In genomic region chr11:84525421-84526274, GRCm38 (mm10) we compare ENCODE assay signal across 8 mouse cellular contexts. TPM values are rescaled to one million over a fixed set of nuclear protein-coding genes. Genes with fewer than 3 reads are reported as not detected.
DNase-seq lines count a peak whose midpoint lies in the region; ATAC-seq and TF ChIP-seq lines count a peak whose summit lies in the region.

Lhx1 (minus strand) TSS chr11:84525535.

- ATAC-seq in intestine, postnatal 0 days: no peak
- ATAC-seq in midbrain, embryonic 11.5 days (ENCODE audit: low FRiP score): peak; percentile 91
- no peak for ATAC-seq in erythroblast, adult 5-6 weeks (replicated peaks; ENCODE audit: low FRiP score, poor library complexity, severe bottlenecking)

- H3K4me2 ChIP-seq in intestine, postnatal 0 days (replicated peaks; ENCODE audit: low read depth): peak within 1 kb of the TSS; percentile 82
- peak within 1 kb of the TSS; percentile 72 for H3K4me2 ChIP-seq in midbrain, embryonic 11.5 days

- no peaks in the 10 kb centered on the region for H3K4me1 ChIP-seq in embryonic fibroblast, embryonic 13.5 days (ENCODE audit: control insufficient read depth, insufficient read depth, low read length)
- H3K4me1 ChIP-seq in intestine, postnatal 0 days (replicated peaks; ENCODE audit: control insufficient read depth, insufficient read depth, low read length): peaks cover 11% of the 10 kb centered on the region; the same call in 1 of the 2 replicates
- peaks cover 17% of the 10 kb centered on the region for H3K4me1 ChIP-seq in midbrain, embryonic 11.5 days (ENCODE audit: control insufficient read depth, insufficient read depth, low read length)

- no peak within 1 kb of the TSS for H3K9ac ChIP-seq in intestine, postnatal 0 days (ENCODE audit: low read depth, low read length)
- H3K9ac ChIP-seq in midbrain, embryonic 11.5 days (ENCODE audit: low read length): peak within 1 kb of the TSS; percentile 64

- H3K4me3 ChIP-seq in embryonic fibroblast, embryonic 13.5 days (ENCODE audit: insufficient read depth, low read length): peak within 1 kb of the TSS; percentile 18
- peak within 1 kb of the TSS; percentile 48 for H3K4me3 ChIP-seq in intestine, postnatal 0 days (ENCODE audit: low read depth, low read length)
- peak within 1 kb of the TSS; percentile 40 for H3K4me3 ChIP-seq in midbrain, embryonic 11.5 days (ENCODE audit: low read depth, low read length)

- H3K27me3 ChIP-seq in intestine, postnatal 0 days (replicated peaks; ENCODE audit: control insufficient read depth, insufficient read depth, low read length): peaks cover 98% of the 10 kb centered on the region
- peaks cover 94% of the 10 kb centered on the region for H3K27me3 ChIP-seq in midbrain, embryonic 11.5 days (ENCODE audit: control insufficient read depth, insufficient read depth, low read length)

- no peaks in the 10 kb centered on the region for H3K9me3 ChIP-seq in intestine, postnatal 0 days (ENCODE audit: control insufficient read depth)
- H3K9me3 ChIP-seq in midbrain, embryonic 11.5 days (ENCODE audit: control insufficient read depth, low read length): no peaks in the 10 kb centered on the region

- no peak within 1 kb of the TSS for H3K27ac ChIP-seq in embryonic fibroblast, embryonic 13.5 days (ENCODE audit: insufficient read depth, low read length)
- H3K27ac ChIP-seq in intestine, postnatal 0 days (ENCODE audit: low read depth, low read length): no peak within 1 kb of the TSS
- H3K27ac ChIP-seq in midbrain, embryonic 11.5 days (ENCODE audit: low read depth, low read length): peak within 1 kb of the TSS; percentile 37

- WGBS in intestine, postnatal 0 days: under 1% methylated on average over 63 of the region's 64 CpGs
- under 1% methylated on average over 64 of the region's 64 CpGs for WGBS in midbrain, embryonic 11.5 days

- DNase-seq in adrenal gland, postnatal 14 days: peak; percentile 38
- no peak for DNase-seq in adrenal gland, postnatal 4 days (ENCODE audit: low spot score in 2 of 2)
- peak; percentile 27 to 29 for DNase-seq in adrenal gland, postnatal 36 days
- peak; percentile 98 for DNase-seq in midbrain, embryonic 11.5 days (ENCODE audit: low spot score, missing footprints)
- DNase-seq in frontal cortex, postnatal 14 days (ENCODE audit: low spot score in 2 of 2): no peak

- TF ChIP-seq CTCF in embryonic fibroblast, embryonic 13.5 days (IDR thresholded peaks at IDR 0.05; ENCODE audit: borderline replicate concordance, insufficient read depth, low read length): no peak
- TF ChIP-seq CTCF in intestine, postnatal 0 days (IDR thresholded peaks at IDR 0.05; ENCODE audit: low read depth): no peak

- TF ChIP-seq POLR2A in embryonic fibroblast, embryonic 13.5 days (IDR thresholded peaks at IDR 0.05; ENCODE audit: low read depth, low read length): no peak

- no peaks in the 10 kb centered on the region for H3K36me3 ChIP-seq in intestine, postnatal 0 days (ENCODE audit: control insufficient read depth, insufficient read depth)
- H3K36me3 ChIP-seq in midbrain, embryonic 11.5 days (ENCODE audit: control insufficient read depth, insufficient read depth, low read length): no peaks in the 10 kb centered on the region

RNA-seq across cellular contexts. Expression of gene Lhx1, which starts in this region (rescaled TPM):
- 0.38 TPM in 1 of 2 replicates, not detected in the other for total RNA-seq in adrenal gland, postnatal 14 days (2021)
- 1 to 10 TPM in 1 of 2 experiments, under 1 TPM in 1; 0.62 to 9.8 TPM for total RNA-seq in adrenal gland, postnatal 4 days (2021)
- total RNA-seq in adrenal gland, postnatal 36 days (2021): not detected
- polyA plus RNA-seq in embryonic fibroblast, embryonic 13.5 days (2011; ENCODE audit: insufficient read length, low read depth, missing spikeins): not detected in 2 replicates
- polyA plus RNA-seq in intestine, postnatal 0 days (2015; fragmentation: Nextera tagmentation; extraction: Ambion mirVana): 0.16 and 0.25 TPM in 2 replicates
- 32.8 and 37.6 TPM in 2 replicates for polyA plus RNA-seq in midbrain, embryonic 11.5 days (2014; fragmentation: Nextera tagmentation; extraction: Ambion mirVana)
- 0.42 TPM in 1 of 2 replicates, not detected in the other for total RNA-seq in erythroblast, adult 5-6 weeks (2015; ENCODE audit: low replicate concordance)
- not detected in 2 replicates for total RNA-seq in erythroblast, adult 5-6 weeks (2017; ENCODE audit: low replicate concordance)

Comparison
In these comparisons a context has a peak if more than half of its experiments do, and no peak if none do; other contexts are left out.
1. RNA of gene Lhx1 (polyA plus RNA-seq): 32.8 to 37.6 TPM in midbrain, embryonic 11.5 days; 0.16 to 0.25 TPM in intestine, postnatal 0 days and not detected in embryonic fibroblast, embryonic 13.5 days; every median in the first group is over 10 times any median in the second.
2. Peak in DNase-seq in adrenal gland, postnatal 14 days; RNA of the gene not detected or under 1 TPM.
3. Peak in DNase-seq in adrenal gland, postnatal 36 days; RNA of the gene not detected or under 1 TPM.
4. Peak in every context shown above with its lines, with median percentiles within 50 percentile points of each other: H3K4me3 ChIP-seq.